Mouse (Mus musculus) macrophage (primary cell): Measurements from ENCODE around the gene Ltbp1. TPM values are rescaled to one million over a fixed set of nuclear protein-coding genes. Genes with fewer than 3 reads are reported as not detected.

Experiments
- H3K27ac ChIP-seq: fragments of 350-480 bp; formaldehyde crosslinking; 2 replicates; pipeline ENCODE4 v1.9.0; 2021
- H3K36me3 ChIP-seq: fragments of 350-480 bp; formaldehyde crosslinking; 2 replicates; pipeline ENCODE4 v1.9.0; 2021; ENCODE audit errors: inconsistent target
- H3K4me3 ChIP-seq: fragments of 350-480 bp; formaldehyde crosslinking; 2 replicates; pipeline ENCODE4 v1.9.0; 2021; ENCODE audit errors: inconsistent target
- H3K79me2 ChIP-seq: fragments of 350-480 bp; formaldehyde crosslinking; 2 replicates; pipeline ENCODE4 v1.9.0; 2021; ENCODE audit errors: inconsistent target
- WGBS: methylation state at CpG from one replicate; pipeline ENCODE4 v1.1.7; 2026; ENCODE audit warnings: inconsistent platforms; ENCODE audit not compliant: missing documents; 5-methylcytosine and 5-hydroxymethylcytosine counted together
- polyA plus RNA-seq: library from polyadenylated mRNA; stranded (reverse); fragments of 250-400 nt; gene quantifications from 3 replicates; pipeline ENCODE4 v1.2.4, GENCODE M21; 2018; ENCODE audit warnings: inconsistent platforms

Gene Ltbp1
- polyA plus RNA-seq, 1 experiment from 2014 or later = 0.23 TPM

- H3K4me3 ChIP-seq = no peak overlapping the region
- no peaks in the 10 kb centered on the region for H3K36me3 ChIP-seq
- no peak overlapping the region for H3K27ac ChIP-seq
- WGBS = 91% methylated on average over 8 of the region's 8 CpGs
- no peaks in the 10 kb centered on the region for H3K79me2 ChIP-seq
Observed at GRCm38 (mm10) chr17:75067314-75067713, 61.9 kb downstream of the Ltbp1 start.

GRCm38 (mm10) chr17:75069232-75069631 lies 63.9 kb downstream of the Ltbp1 start:
- H3K79me2 ChIP-seq = no peaks in the 10 kb centered on the region
- WGBS = 92% methylated on average over 5 of the region's 5 CpGs
- no peak overlapping the region for H3K4me3 ChIP-seq
- no peaks in the 10 kb centered on the region for H3K36me3 ChIP-seq
- no peak overlapping the region for H3K27ac ChIP-seq

GRCm38 (mm10) chr17:75071174-75071573 lies 65.8 kb downstream of the Ltbp1 start:
- Histone ChIP-seq H3K4me3 (no peak overlapping the region), H3K36me3 (no peaks in the 10 kb centered on the region)

GRCm38 (mm10) chr17:75071749-75072148 lies 66.4 kb downstream of the Ltbp1 start:
- H3K79me2 ChIP-seq = no peaks in the 10 kb centered on the region
- 100% methylated on average over 2 of the region's 2 CpGs for WGBS
- H3K36me3 ChIP-seq = no peaks in the 10 kb centered on the region
- no peak overlapping the region for H3K4me3 ChIP-seq
- H3K27ac ChIP-seq = no peak overlapping the region

More at GRCm38 (mm10) chr17:75071174-75071573, 65.8 kb downstream of the Ltbp1 start:
- H3K79me2 ChIP-seq = no peaks in the 10 kb centered on the region
- H3K27ac ChIP-seq = no peak overlapping the region
- 36% methylated on average over 2 of the region's 2 CpGs for WGBS

GRCm38 (mm10) chr17:75073887-75074286 lies 68.5 kb downstream of the Ltbp1 start:
- H3K4me3 ChIP-seq = no peak overlapping the region
- H3K79me2 ChIP-seq = no peaks in the 10 kb centered on the region
- H3K36me3 ChIP-seq = no peaks in the 10 kb centered on the region
- no peak overlapping the region for H3K27ac ChIP-seq
- 21% methylated on average over 8 of the region's 8 CpGs for WGBS

- WGBS = 89% methylated on average over 19 of the region's 19 CpGs
- Histone ChIP-seq H3K27ac (no peak overlapping the region), H3K79me2 (no peaks in the 10 kb centered on the region), H3K36me3 (no peaks in the 10 kb centered on the region), H3K4me3 (no peak overlapping the region)
Observed at GRCm38 (mm10) chr17:75074978-75075699, 69.8 kb downstream of the Ltbp1 start.

- no peak overlapping the region for H3K27ac ChIP-seq
- 94% methylated on average over 2 of the region's 2 CpGs for WGBS
- H3K4me3 ChIP-seq = no peak overlapping the region
- H3K36me3 ChIP-seq = no peaks in the 10 kb centered on the region
- no peaks in the 10 kb centered on the region for H3K79me2 ChIP-seq
Observed at GRCm38 (mm10) chr17:75081401-75081800, 76.0 kb downstream of the Ltbp1 start.

- Histone ChIP-seq H3K36me3 (no peaks in the 10 kb centered on the region), H3K27ac (no peak overlapping the region), H3K79me2 (no peaks in the 10 kb centered on the region), H3K4me3 (no peak overlapping the region)
Observed at GRCm38 (mm10) chr17:75082449-75082848, 77.1 kb downstream of the Ltbp1 start.

- Histone ChIP-seq H3K27ac (no peak overlapping the region), H3K36me3 (no peaks in the 10 kb centered on the region), H3K4me3 (no peak overlapping the region), H3K79me2 (no peaks in the 10 kb centered on the region)
- 63% methylated on average over 10 of the region's 10 CpGs for WGBS
Observed at GRCm38 (mm10) chr17:75087296-75087941, 82.1 kb downstream of the Ltbp1 start.

- Histone ChIP-seq H3K27ac (no peak overlapping the region), H3K79me2 (no peaks in the 10 kb centered on the region), H3K36me3 (no peaks in the 10 kb centered on the region), H3K4me3 (no peak overlapping the region)
- whole genome bisulfite sequencing = 81% methylated on average over 4 of the region's 4 CpGs
Observed at GRCm38 (mm10) chr17:75088232-75088631, 82.9 kb downstream of the Ltbp1 start.

GRCm38 (mm10) chr17:75088727-75089126 lies 83.4 kb downstream of the Ltbp1 start:
- H3K27ac ChIP-seq = no peak overlapping the region

GRCm38 (mm10) chr17:75090556-75090955 lies 85.2 kb downstream of the Ltbp1 start:
- Histone ChIP-seq H3K36me3 (no peaks in the 10 kb centered on the region), H3K4me3 (no peak overlapping the region), H3K79me2 (no peaks in the 10 kb centered on the region), H3K27ac (no peak overlapping the region)
- WGBS = 92% methylated on average over 6 of the region's 6 CpGs

More at GRCm38 (mm10) chr17:75088727-75089126, 83.4 kb downstream of the Ltbp1 start:
- H3K79me2 ChIP-seq = no peaks in the 10 kb centered on the region
- WGBS = 75% methylated on average over 11 of the region's 11 CpGs
- no peak overlapping the region for H3K4me3 ChIP-seq
- no peaks in the 10 kb centered on the region for H3K36me3 ChIP-seq

- WGBS = 87% methylated on average over 3 of the region's 3 CpGs
- Histone ChIP-seq H3K27ac (no peak overlapping the region), H3K4me3 (no peak overlapping the region), H3K79me2 (no peaks in the 10 kb centered on the region), H3K36me3 (no peaks in the 10 kb centered on the region)
Observed at GRCm38 (mm10) chr17:75093563-75093962, 88.2 kb downstream of the Ltbp1 start.

GRCm38 (mm10) chr17:75094591-75094990 lies 89.2 kb downstream of the Ltbp1 start:
- WGBS = 89% methylated on average over 9 of the region's 9 CpGs
- Histone ChIP-seq H3K27ac (no peak overlapping the region), H3K4me3 (no peak overlapping the region), H3K36me3 (no peaks in the 10 kb centered on the region), H3K79me2 (no peaks in the 10 kb centered on the region)

- WGBS = 93% methylated on average over 7 of the region's 7 CpGs
- Histone ChIP-seq H3K79me2 (no peaks in the 10 kb centered on the region), H3K4me3 (no peak overlapping the region), H3K27ac (no peak overlapping the region), H3K36me3 (no peaks in the 10 kb centered on the region)
Observed at GRCm38 (mm10) chr17:75096727-75097126, 91.4 kb downstream of the Ltbp1 start.
